Mouse (Mus musculus) urinary bladder, postnatal 4 days (tissue): ENCODE data around the gene Exoc5.
A peak's percentile ranks its signal among the peaks of the same experiment; 100 is the strongest.

Experiments used
- DNase-seq, 2 experiments: peaks; one replicate each; pipeline ENCODE4 v3.0.0; 2021 to 2022; ENCODE audit warnings: low spot score in 2 of 2

Gene Exoc5

GRCm38 (mm10) chr14:49007979-49008378 lies 58.5 kb downstream of the Exoc5 start:
- DNase-seq, result no peak

GRCm38 (mm10) chr14:49001655-49002054 lies 64.8 kb downstream of the Exoc5 start:
- DNase-seq, result no peak

- DNase-seq, result no peak
These were observed 67.7 kb downstream of the Exoc5 start for GRCm38 (mm10) chr14:48998795-48999194.

- DNase-seq, result no peak
These were observed 72.6 kb downstream of the Exoc5 start for GRCm38 (mm10) chr14:48993861-48994260.

GRCm38 (mm10) chr14:48992070-48992580 lies 74.3 kb downstream of the Exoc5 start:
- DNase-seq, result no peak

- DNase-seq, result no peak
These were observed 75.3 kb downstream of the Exoc5 start for GRCm38 (mm10) chr14:48991144-48991522.

- DNase-seq, result peak in 1 of 2 experiments; percentile 37
These were observed 75.8 kb downstream of the Exoc5 start for GRCm38 (mm10) chr14:48990471-48991143.

- DNase-seq, result no peak
These were observed 76.6 kb downstream of the Exoc5 start for GRCm38 (mm10) chr14:48989831-48990230.

- no peak for DNase-seq
These were observed 80.2 kb downstream of the Exoc5 start for GRCm38 (mm10) chr14:48986231-48986630.

- DNase-seq, result no peak
These were observed 80.8 kb downstream of the Exoc5 start for GRCm38 (mm10) chr14:48985673-48986072.

GRCm38 (mm10) chr14:48978971-48979388 lies 87.5 kb downstream of the Exoc5 start:
- DNase-seq, result no peak

- DNase-seq, result no peak
These were observed 94.9 kb downstream of the Exoc5 start for GRCm38 (mm10) chr14:48971546-48971945.

- no peak for DNase-seq
These were observed 97.8 kb downstream of the Exoc5 start for GRCm38 (mm10) chr14:48968670-48969069.
